Mouse (Mus musculus) cerebral cortex, adult 2 months (tissue): ENCODE measurements around the gene Shroom3.

Experiments used
- WGBS: fragments of 180-500 bp; shearing (Covaris S2); methylation state at CpG from one replicate; pipeline ENCODE4 v1.1.7; 2018; 5-methylcytosine and 5-hydroxymethylcytosine counted together

Shroom3 gene

DNA sequence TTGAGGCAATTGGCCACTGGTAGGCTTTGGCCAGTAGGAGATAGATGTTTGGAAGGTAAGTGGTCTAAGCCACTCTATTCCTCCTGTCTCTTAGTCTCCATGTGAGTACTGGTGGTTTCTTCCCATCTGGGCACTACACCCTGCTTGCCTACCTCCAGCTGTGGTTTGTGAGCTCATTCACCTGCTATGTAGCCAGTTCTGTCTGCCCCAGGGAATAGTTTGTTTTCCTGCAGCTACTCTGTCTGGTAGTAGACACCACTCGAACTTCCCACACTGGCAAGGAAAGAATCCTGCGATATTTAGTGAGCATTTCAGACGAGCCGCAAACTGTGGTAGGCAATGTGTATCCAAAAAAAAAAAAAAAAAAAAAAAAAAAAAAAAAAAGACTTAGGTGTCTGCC lies 68.3 kb downstream of the Shroom3 start:
- WGBS, result 80% methylated on average over 4 of the region's 4 CpGs

DNA sequence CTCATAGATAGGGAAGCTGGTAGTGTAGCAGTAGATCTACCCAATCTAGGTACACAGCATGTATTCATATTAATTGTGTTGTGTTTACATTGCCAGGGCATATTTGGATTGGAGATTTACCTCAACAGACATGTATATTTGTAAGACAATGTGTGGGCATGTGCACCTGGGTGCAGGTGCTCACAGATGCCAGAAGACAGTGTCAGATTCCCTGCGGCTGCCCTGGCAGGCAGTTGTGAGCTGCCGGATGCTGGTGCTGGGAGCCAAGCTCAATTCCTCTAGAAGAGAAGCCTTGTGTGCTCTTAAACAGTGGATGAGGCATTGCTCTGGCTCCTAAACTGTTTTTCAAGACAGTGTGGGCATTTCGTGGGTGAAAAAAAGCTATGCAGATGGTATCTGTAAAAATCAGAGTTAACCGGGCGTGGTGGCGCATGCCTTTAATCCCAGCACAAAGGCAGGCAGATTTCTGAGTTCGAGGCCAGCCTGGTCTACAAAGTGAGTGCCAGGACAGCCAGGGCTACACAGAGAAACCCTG lies 72.1 kb downstream of the Shroom3 start:
- WGBS, result 57% methylated on average over 7 of the region's 7 CpGs

GRCm38 (mm10) chr5:92759156-92759745 lies 76.0 kb downstream of the Shroom3 start:
- WGBS, result 79% methylated on average over 6 of the region's 6 CpGs

GRCm38 (mm10) chr5:92760542-92760941 lies 77.3 kb downstream of the Shroom3 start:
- WGBS, result 92% methylated on average over 7 of the region's 7 CpGs

DNA sequence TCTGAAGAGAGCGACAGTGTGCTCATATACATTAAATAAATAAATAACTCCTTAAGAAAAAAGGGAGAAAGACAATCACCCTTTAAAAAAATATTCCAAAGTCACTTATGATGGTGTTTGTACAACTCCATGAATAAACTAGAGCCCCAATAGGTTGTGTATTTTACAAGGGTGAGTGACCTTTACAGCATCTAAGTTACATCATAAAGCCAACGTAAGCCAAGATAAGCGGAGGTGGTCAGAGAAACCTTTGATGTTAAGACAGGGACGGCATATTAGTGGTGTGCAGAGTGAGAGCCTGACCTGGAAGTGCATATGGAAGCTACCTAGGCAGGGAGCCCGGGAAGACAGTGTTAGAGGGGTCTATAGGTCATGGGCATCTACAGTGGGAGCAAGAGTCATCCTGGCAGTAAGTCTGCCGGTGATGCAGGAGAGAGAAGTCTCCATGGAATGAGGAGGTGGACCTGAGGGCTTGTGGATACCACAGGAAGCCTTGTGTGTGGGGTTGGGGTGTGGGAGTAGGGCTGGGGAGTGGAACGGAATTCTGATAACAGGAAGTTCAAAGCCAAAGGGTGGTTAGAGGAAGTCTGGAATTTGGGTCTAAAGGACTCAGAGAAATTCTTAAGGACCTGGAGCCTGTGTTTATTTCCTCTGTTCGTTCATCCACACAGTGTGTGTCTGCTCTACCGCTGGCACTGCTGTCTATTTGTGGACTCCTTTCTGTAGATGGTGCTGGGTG lies 78.5 kb downstream of the Shroom3 start:
- WGBS, result 81% methylated on average over 9 of the region's 9 CpGs

DNA sequence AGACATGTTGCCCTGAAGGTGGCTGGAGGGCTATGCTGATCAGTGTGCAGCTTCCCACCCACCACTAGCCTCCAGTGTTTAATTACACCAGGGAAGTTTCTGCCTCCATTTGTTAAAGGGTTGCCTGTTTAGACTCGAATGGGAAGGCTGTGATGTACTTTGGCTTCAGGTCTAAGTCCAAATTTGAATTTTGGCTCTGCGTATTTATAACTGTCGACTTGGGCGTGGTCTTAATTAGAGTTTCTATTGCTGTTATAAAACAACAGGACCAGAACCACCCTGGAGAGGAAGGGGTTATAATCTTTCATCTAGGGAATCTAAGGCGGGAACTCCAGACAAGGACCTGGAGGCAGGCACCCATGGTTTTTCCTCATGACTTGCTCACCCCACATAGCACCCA lies 79.2 kb downstream of the Shroom3 start:
- WGBS, result 82% methylated on average over 5 of the region's 5 CpGs

DNA sequence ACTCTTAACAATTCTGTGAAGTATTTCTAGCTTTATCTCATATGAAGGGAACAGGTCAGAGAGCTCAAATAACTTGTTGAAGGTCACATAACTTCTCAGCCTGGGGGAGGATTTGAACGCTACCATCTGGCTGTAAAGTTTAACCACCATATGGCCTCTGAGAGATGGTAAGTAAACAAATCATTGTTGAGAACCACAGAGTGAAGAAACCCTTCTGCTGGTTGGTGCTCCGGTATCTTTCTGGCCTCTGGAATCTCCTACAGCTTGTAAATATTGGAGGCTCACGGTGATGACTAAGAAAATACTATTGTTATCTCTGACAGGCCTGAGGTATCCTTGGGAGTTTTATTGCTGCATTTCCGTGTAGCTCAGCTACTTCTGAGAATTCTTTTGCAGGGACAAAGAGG lies 80.3 kb downstream of the Shroom3 start:
- whole genome bisulfite sequencing, result 55% methylated on average over 4 of the region's 4 CpGs

- 59% methylated on average over 4 of the region's 4 CpGs for WGBS
Observed at GRCm38 (mm10) chr5:92766301-92766700, 83.1 kb downstream of the Shroom3 start.

- 48% methylated on average over 7 of the region's 7 CpGs for WGBS
Observed at GRCm38 (mm10) chr5:92767194-92767777, 84.1 kb downstream of the Shroom3 start.

DNA sequence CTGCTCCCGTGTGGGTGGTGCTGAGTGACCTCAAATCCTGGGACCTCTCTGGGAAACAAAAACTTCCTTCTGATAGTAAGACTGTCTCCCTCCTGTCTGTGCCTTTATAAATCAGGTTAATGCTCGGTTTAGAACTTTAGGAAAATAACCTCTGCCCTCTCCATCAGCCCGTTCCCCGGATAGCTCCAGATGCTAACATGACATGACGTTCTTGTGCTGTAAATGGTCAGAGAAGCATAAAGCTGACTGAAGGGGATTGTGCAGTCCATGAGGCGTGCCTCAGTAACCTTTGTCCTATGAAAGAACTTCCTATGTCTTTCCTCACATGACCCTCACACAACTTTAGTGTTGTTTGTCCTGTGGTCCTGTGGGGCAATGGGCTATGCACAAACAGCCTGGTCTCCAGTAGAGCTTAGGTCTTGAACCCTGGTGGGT lies 84.6 kb downstream of the Shroom3 start:
- 77% methylated on average over 6 of the region's 6 CpGs for WGBS

- WGBS, result 77% methylated on average over 3 of the region's 3 CpGs
Observed at GRCm38 (mm10) chr5:92773821-92774220, 90.6 kb downstream of the Shroom3 start.

DNA sequence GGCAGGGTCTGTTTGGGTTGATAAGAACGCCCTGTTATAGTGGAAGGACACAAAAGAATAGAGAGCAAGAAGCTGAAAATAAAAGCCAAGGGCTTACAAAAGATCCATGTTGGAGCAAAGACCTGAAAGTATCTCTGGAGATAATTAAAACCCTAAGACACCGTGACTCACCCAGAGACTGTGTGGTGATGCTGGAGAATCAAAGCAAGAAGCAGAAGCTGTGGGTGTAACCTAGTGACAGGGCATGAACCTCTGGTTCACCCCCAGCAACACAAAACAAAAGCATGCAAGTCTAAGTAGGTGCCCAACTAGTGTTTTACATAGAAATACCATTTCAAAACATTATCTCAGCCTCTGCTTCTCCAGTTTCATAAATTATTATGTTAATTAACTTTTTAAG lies 91.2 kb downstream of the Shroom3 start:
- 70% methylated on average over 2 of the region's 2 CpGs for WGBS

DNA sequence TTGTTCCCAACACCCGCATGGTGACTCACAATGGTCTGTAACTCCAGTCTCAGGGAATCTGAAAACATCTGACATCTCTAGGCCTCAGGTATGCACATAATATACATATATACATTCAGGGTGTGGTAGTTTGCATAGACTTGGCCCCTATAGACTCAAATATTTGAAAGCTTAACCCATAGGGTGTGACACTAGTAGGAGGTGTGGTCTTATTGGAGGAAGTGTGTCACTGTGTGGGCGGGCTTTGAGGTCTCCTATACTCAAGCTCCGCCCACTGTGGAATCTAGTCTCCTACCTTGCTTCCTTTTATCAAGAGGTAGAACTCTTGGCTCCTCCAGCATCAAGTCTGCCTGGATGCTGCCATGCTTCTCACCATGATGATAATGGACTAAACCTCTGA lies 91.7 kb downstream of the Shroom3 start:
- 96% methylated on average over 3 of the region's 3 CpGs for WGBS

DNA sequence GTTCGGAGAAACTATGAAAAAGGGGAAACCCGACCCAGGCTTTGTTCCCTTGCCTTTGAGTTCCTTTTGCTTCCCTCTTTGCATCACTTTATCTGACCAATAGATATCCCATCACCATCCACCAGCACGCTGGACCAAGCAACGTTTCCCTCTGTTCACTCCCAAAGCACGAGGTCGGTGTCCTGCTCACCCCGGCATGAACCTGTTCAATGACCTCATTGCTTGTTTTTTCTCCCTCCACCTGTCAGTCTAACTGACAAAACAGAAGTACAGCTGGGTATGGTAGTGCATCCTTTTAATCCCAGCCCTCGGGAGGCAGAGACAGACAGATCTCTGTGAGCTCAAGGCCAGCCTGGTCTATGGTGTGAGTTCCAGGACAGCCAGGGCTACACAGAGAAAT lies 95.2 kb downstream of the Shroom3 start:
- 84% methylated on average over 8 of the region's 8 CpGs for WGBS

DNA sequence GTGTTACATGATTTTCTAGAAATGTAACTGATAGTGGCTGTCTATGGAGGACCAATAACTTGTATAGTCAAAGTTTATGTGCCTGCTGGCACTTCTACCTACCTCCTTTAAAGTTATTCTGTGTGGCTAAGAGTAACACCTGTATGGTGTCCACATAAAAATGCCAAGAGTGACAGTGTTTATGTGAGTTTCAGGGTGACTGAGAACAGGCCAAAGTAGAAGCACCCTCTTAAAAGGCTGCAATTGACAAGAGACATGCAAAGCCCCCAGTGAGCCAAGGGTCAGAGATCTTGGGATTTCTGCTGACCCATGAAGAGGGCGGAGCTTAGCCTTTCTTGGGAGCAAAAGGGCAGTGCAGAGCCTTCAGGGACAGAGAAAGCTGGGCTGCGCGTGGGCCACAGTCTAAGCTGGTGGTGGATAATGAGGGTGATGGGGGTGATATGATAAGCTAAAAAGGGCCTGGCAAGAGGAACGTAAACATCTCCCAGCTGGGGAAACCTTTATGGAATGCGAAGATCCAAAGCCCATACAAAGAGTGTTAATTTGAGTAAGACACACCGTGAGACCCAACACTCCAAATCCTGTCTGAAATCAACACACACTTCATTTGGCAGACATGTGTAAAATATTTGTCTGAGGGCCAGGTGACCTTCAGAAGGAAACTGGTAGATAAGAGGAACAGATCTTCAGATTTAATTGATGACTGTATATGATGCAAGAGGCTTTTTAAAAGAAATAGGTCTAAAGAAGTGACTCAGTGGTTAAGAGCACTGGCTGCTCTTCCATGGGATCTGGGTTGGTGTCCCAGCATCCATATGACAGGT lies 101.0 kb downstream of the Shroom3 start:
- 78% methylated on average over 6 of the region's 6 CpGs for WGBS

DNA sequence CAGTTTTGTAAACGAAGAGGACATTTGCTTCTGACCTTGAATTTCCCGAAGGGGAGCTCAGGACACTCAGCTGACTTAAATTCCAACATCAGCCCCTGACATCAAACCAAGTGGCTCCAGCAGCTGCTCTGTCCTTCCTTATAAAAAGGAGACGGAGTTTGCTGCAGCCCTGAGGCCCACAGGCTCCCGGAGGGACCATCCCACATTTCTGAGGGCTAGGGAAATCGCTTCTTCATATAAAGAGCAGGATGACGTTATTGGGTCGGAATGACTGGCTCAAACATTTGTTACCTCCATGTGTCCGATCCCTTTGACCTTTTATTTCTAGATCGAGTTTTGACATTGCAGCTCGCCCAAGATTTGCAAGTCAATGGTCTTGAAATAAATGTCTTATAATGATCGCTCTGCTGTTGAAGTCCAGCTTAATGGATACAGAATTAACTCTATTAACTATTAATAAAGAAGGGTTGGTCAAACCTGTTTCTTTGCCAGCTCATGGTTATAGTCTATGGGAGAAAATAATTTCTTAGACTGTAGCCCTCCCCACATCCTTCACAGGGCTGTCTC lies 102.7 kb downstream of the Shroom3 start:
- 91% methylated on average over 11 of the region's 11 CpGs for WGBS

- 70% methylated on average over 8 of the region's 8 CpGs for WGBS
Observed at GRCm38 (mm10) chr5:92788990-92789389, 105.8 kb downstream of the Shroom3 start.

DNA sequence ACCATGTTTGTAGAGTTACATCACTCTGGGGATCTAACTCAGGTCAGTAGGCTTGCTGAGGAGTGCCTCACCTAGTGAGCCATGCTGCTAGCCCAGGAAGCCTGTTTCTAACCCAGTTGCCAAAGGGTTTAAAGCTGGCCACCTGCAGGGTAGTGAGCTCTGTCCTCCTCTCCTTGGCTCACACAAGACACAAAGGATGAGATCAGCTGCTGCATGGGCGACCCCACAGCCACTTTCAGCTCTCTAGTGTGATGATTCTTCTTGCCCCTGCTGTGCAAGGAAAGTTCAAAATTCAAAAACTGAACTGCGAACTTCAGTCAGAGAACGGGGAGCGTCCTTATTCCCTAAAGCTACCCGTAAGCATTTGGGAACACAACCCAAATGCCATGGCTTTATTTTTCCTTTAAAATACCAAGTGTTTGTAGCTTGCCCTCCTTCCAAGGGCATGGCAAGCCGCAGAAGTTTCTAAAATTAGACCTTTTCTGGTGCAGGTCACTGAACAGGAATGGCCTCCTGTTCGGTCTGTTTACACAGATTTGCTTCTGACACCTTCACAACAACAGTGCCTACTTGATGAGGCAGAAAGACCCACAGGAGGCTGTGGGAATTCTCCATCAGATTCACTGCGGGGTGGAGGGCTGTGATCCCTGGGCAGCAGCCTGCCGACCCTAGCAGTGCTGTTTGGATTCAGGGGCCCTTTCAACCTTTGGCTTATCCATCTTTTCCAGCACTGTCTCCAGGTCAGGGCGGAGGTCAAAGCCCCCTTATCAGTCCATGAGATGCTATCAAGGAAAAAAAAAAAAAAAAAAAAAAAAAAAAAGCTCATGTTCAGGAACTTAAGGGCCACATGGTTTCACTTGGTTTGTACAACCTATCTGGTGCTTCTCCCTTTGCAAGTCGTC lies 113.1 kb downstream of the Shroom3 start:
- WGBS, result 68% methylated on average over 11 of the region's 11 CpGs

DNA sequence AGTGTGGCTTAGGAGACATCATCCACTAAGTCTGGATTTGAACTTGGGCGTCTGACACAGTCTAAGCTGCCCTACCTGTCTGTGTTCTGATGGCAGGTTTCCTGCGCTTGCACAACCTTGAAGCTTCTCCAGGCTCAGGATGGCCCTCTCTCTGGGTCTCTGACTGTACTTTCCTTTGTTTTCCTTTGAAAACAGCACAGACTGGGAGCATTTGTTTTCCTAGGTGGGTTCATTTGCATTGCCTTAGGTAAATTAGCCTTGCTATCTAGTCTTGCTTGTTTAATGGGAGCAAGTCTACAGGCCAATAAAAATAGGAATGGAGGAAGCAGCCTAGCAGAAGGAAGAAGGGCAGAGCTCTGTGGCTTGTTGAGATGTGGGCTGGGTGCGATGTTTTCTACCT lies 114.7 kb downstream of the Shroom3 start:
- 88% methylated on average over 3 of the region's 3 CpGs for WGBS

DNA sequence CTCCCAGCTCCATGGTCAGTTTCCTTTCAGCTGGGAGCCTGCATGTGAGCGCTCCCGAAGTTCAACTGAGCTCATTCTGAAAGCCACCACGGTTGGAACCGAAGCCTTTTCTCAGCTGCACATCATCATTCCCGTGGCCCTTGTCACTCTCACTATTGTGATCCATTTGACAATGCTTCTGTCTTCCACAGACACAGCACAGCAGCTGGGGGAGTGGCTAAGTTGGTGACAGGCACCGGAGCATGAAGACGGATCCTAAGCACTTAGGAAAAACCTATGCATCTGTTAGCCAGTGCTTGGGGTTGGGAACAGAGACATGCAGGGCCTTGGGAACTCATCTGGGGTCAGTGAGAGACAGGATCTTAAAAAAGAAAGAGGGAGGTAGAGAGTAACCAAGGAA lies 121.1 kb downstream of the Shroom3 start:
- WGBS, result 56% methylated on average over 7 of the region's 7 CpGs
